Mouse (Mus musculus): ENCODE measurements around the gene Prrg4.
"Not testable (repeated sequence)": the region's sequence is repeated elsewhere in the genome, so short reads cannot be mapped to it uniquely, and the experiment has no call there.

The Prrg4 gene

GRCm38 (mm10) chr2:104842559-104842958, 7.1 kb downstream of the Prrg4 start:
- CTCF ChIA-PET, result no interaction called here

- CTCF ChIA-PET, result no interaction called here
These were observed 7.9 kb downstream of the Prrg4 start for GRCm38 (mm10) chr2:104841736-104842135.

GRCm38 (mm10) chr2:104840974-104841373, 8.7 kb downstream of the Prrg4 start:
- CTCF ChIA-PET, result interaction anchor here (0.6 to 0.7 kb wide), 2 partner anchors 14 to 165 kb away, joined by 4 to 5 read pairs; no protein-coding TSS in a partner anchor

GRCm38 (mm10) chr2:104832486-104832885, 17.2 kb downstream of the Prrg4 start:
- CTCF ChIA-PET, result no interaction called here

GRCm38 (mm10) chr2:104826191-104826590, 23.5 kb downstream of the Prrg4 start:
- CTCF ChIA-PET, result no interaction called here

- CTCF ChIA-PET, result not testable (repeated sequence)
These were observed 30.9 kb downstream of the Prrg4 start for GRCm38 (mm10) chr2:104818763-104819162.

GRCm38 (mm10) chr2:104817555-104818330, 31.9 kb downstream of the Prrg4 start:
- CTCF ChIA-PET, result no interaction called here

GRCm38 (mm10) chr2:104816866-104817439, 32.7 kb downstream of the Prrg4 start:
- CTCF ChIA-PET, result no interaction called here

GRCm38 (mm10) chr2:104816371-104816827, 33.3 kb downstream of the Prrg4 start, which contains the start of gene Qser1:
Qser1 (minus strand) TSS chr2:104816760.
- CTCF ChIA-PET, result no interaction called here

GRCm38 (mm10) chr2:104815561-104816370, 33.9 kb downstream of the Prrg4 start:
- CTCF ChIA-PET, result no interaction called here

- CTCF ChIA-PET, result no interaction called here
These were observed 35.3 kb downstream of the Prrg4 start for GRCm38 (mm10) chr2:104814181-104814951.

GRCm38 (mm10) chr2:104805435-104805834, 44.2 kb downstream of the Prrg4 start:
- CTCF ChIA-PET, result no interaction called here
